Mouse (Mus musculus): ENCODE results near the gene 6030468B19Rik. TPM values are rescaled to one million over a fixed set of nuclear protein-coding genes. Genes with fewer than 3 reads are reported as not detected.

The 6030468B19Rik gene
- total RNA-seq (2021): not detected

DNA sequence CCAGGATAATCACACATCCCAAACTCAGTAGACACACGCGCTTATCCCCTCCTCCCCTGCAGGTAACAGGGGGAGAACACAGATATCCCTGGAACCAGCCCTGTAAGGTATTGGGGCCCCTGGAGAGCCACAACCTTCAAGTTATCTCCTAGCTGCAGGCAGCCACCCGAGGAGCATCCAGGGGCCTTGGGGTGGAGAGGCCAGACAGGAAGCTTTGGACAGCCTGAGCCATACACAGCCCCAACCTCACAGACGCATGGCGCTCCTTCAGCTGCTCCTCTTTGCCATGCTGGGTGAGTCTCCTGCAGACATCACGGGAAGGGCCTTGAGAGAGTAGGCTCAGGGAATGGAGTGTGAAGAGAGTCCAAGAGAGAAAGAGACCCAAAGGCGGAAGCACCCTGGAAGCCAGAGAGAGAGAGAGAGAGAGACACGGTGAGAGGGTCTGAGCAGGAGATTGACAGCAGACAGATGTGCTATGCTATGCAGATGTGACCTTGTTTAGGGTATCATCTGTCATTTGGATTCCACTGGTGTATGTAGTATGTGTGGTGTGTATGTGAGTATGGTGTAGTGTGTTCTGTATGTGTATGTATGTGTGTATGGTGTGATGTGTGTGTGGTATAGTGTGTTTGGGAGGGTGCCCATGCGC is at the start of gene 6030468B19Rik:
Gene 6030468B19Rik (plus strand): TSS at position 150 of the 649 bp plus-strand sequence.
- DNase-seq: no peak
- intact Hi-C loops (cut with DNase I): no loop called here

DNA sequence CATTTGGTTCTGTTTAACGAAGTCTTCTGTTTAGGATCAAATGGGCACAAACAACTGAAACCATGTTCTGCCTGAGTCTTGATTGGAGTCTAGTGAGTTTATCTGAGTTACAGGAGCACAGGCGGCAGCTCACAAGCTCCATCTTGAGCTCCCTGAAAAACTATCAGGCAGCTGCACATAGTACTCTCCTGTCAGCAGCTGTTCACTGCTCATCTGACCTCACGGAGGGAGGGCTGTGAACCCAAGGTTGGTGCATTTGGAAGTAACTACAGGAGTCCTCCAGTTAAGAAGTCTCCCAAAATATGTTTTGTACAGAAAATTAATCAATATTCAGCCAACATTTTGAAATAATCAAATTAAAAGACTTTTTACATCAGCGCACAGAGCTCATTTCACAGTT is 48.8 kb upstream of the 6030468B19Rik start:
- no peak for DNase-seq
- intact Hi-C loops (cut with DNase I): no loop called here

DNA sequence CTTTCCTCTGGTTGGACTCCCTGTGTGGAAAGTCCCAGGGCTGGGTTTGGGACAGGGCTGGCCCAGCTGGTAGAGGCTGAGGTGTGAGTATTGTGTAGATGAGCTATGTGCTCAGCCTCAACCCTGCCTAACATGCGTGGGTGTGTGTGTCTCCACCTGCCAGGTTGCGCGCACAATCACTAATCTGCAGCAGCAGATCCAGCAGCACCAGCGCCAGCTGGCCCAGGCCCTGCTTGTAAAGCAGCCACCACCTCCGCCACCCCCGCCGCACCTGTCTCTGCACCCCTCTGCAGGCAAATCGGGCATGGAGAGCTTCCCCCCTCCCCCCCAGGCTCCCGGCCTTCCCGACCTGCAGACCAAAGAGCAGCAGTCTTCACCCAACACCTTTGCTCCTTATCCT is 48.0 kb upstream of the 6030468B19Rik start:
- DNase-seq: no peak

DNA sequence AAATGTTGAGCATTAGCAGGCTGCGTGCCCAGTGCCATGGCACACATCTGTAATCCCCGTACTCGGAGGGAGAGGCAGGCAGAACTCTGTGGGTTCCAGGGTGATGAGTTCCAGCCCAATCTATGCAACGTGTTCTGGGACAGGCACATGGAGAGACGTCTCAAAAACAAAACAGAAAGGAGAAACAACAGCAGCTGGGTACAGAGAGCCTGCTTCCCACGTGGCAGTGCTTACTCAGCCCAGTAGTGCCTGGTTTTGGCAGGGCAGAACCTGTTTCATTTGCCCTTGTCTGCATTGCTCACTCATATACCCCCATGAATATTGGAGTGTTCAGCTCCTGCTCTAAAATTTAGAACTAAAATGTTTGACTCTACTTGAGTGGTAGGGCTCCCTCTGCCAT is 45.9 kb upstream of the 6030468B19Rik start:
- DNase-seq: no peak
- intact Hi-C loops (cut with DNase I): no loop called here

More for the DNA sequence above, 48.0 kb upstream of the 6030468B19Rik start:
- intact Hi-C loops (cut with DNase I): no loop called here

DNA sequence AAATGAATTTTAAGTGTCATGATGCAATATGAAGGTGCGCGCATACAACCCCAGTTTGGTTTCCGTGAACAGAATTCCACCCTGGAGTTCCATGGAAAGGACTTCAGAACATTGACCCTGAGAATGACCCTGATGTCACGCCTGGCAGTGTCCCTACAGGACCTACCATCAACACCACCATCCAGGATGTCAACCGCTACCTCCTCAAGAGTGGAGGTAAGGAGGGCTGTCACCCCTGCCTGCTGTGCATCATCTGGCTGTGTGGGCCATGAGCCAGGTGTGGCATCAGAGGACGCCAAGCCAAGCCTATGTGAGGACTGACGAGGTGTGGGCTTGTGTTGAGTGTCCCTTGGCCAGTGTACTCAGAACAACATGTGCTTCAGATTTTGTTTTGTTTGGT is 41.6 kb upstream of the 6030468B19Rik start:
- no peak for DNase-seq
- intact Hi-C loops (cut with DNase I): no loop called here

DNA sequence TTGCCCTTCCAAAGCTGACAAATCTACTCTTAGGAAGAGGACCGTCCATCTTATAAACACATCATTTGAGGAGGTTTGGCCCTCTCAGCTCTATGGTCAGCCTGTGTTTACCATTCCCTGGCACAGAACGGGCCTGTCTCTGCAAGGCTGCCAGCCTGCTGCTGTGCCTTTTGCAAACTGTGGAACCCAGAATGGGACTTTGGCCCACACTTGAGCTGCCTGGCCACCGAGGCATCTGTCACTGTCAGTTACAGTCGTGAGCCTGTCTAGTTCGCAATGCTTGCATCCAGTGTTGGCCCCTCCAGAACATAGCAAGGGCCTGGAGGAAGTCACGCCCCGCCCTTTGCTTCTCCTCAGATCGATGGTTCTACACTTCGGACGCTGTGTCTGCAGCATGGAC is 38.2 kb upstream of the 6030468B19Rik start:
- DNase-seq: no peak
- intact Hi-C loops (cut with DNase I): no loop called here

- no peak for DNase-seq
- intact Hi-C loops (cut with DNase I): no loop called here
These were observed 36.9 kb upstream of the 6030468B19Rik start for GRCm38 (mm10) chr11:117760374-117761119.

GRCm38 (mm10) chr11:117761801-117762200 is 35.7 kb upstream of the 6030468B19Rik start:
- no peak for DNase-seq
- intact Hi-C loops (cut with DNase I): no loop called here

DNA sequence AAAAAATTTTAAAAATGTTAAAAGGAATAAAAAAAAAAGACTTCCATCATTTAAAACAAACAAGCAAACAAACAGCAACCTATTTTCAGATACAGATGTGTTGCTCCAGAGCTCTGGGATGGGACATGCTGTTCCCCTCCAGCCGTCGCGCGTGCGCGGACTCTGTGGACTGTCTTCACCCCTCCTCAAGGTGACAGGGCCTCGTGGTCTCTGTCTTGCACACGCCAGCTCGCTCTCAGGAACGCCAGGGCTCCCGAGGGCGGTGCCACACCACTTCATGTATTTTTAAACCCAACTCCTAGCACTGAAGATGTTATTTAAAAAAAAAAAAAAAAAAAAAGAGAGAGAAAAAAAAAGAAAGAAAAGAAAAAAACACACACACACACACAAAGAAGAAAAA is 35.2 kb upstream of the 6030468B19Rik start:
- intact Hi-C loops (cut with DNase I): no loop called here
- DNase-seq: peak in 1 of 2 experiments; percentile 42

- intact Hi-C loops (cut with DNase I): no loop called here
- peak in 1 of 2 experiments; percentile 38 for DNase-seq
These were observed 33.1 kb upstream of the 6030468B19Rik start for GRCm38 (mm10) chr11:117764319-117764718.

- intact Hi-C loops (cut with DNase I): no loop called here
- no peak for DNase-seq
These were observed 32.1 kb upstream of the 6030468B19Rik start for GRCm38 (mm10) chr11:117765361-117765760.

DNA sequence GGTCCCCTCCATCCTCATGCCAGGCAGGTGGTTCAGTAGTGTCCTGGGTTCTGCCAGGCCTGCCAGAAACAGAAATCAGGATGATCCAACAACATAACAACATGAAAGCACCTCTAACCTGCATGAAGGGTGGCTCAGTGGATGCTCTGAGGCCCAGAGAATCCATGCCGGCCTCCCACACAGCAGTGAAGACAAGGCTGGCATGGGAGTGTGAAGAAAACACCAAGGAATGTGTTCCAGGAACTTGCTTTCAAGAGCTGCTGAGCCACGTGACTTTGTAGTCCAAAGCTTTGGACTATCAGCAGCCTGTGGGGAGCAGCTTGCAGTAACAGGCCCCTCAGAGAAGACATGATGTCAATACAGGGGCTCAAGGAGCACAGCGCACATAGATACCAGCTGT is 31.2 kb upstream of the 6030468B19Rik start:
- intact Hi-C loops (cut with DNase I): no loop called here
- no peak for DNase-seq

DNA sequence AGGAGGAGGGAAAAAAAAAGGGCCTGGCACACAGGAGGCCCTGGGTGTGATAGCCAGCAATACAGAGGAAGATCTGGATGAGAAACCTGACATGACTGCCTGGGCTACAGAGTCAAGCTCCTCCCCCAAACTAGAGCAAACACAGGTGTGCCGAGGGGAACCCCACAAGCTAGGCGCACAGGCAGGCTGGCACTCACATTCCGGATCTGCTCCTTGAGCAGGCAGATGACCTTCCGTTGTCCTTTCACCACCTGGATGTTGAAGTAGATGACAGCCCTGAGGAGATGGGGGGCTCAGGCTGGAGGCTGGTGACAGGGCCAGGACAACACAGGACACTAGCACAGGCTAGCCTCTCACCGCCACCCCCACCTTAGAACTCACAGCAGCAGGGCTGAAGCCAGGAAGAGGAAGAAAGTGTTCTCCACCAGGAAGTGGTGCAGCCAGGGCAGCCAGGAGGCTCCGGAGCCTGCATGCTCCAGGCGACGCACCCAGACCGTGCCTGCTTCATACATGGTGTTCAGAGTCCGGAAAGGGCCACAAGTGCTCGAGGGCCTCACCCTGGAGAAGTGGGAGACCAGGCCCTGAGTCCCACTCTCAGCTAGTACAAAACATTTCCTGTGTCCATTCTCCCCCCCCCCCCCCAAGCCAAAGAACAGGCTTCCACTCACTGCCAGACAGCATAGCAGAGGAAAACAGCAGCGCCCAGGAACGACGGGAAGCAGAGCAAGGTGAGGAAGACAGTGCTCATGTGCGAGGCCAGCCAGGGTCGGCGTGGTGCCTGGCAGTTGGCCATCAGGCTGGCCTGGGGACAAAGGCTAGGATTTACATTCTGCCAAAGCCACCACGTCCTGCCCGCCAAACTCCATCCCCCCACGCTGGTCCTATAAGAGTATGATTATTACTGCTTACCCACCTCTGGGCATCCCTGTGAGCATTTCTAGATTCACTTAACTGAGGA is 28.5 kb upstream of the 6030468B19Rik start:
- intact Hi-C loops (cut with DNase I): no loop called here
- no peak for DNase-seq

GRCm38 (mm10) chr11:117769683-117770047 is 27.8 kb upstream of the 6030468B19Rik start:
- intact Hi-C loops (cut with DNase I): loop anchor here (5.0 kb wide), 1 partner anchor 57 kb away; no protein-coding TSS in a partner anchor
- no peak for DNase-seq

- DNase-seq: no peak
- intact Hi-C loops (cut with DNase I): loop anchor here (5.0 kb wide), 1 partner anchor 58 kb away; no protein-coding TSS in a partner anchor
These were observed 27.1 kb upstream of the 6030468B19Rik start for GRCm38 (mm10) chr11:117770407-117770806.

DNA sequence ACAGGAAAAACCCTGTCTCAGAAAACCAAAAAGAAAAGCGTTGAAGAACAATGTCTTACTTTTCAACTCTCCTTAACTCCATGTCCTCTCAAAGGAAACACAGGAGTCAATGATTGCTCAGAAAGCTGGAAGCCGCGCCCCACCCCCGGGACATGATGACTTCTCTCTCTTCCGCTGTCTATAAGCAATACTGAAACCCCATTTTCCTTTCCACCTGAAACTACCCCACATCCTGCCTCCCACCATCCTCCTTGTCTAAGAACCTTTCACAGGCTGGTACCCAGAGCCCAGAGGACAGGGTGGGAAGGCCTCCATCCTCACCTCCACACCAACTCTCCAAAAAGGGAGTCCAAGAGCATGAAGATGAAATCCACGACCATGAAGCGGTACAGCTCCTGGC is 25.1 kb upstream of the 6030468B19Rik start:
- no peak for DNase-seq
- intact Hi-C loops (cut with DNase I): loop anchor here (5.0 kb wide), 1 partner anchor 60 kb away; no protein-coding TSS in a partner anchor

DNA sequence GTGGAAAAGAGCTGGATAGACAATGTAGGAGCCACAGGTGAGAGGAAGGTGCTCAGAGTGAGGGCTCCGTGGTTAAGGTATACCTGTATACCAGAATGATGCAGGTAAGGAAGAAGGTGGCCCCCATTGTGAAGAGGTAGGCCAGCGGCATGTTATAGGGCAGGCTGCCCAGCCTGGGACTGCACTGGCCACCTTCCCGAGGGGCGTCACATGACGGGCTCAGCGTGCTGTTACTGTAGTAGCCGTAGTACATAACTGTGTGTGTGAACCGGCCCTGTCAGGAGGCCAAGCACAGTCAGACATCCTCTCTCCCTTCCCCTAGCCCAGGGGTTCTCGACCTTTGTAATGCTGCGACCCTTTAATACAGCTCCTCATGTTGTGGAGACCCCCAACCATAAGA is 22.5 kb upstream of the 6030468B19Rik start:
- DNase-seq: peak; percentile 52 to 61
- intact Hi-C loops (cut with DNase I): loop anchor here (5.0 kb wide), 1 partner anchor 63 kb away; no protein-coding TSS in a partner anchor

DNA sequence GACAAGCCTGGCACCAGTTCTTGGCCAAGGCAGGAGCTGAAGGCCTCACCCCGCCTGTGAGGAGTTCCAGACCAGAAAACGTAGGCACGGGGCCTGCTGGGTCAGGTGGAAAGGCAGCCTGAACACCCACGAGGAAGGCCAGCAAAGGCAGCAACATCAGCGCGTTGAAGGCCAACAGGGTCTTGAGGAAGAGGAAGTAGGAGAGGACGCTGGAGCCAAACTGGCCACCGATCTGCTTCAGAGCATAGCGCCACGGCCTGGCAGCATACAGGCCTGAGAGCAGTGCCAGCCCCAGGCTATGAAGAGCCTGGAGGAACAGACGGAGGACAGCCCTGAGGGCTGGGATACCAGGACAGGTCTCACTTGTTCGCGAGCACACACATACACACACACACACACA is 21.9 kb upstream of the 6030468B19Rik start:
- DNase-seq: no peak
- intact Hi-C loops (cut with DNase I): no loop called here

GRCm38 (mm10) chr11:117776085-117776792 is 21.2 kb upstream of the 6030468B19Rik start:
- no peak for DNase-seq
- intact Hi-C loops (cut with DNase I): no loop called here

- no peak for DNase-seq
- intact Hi-C loops (cut with DNase I): no loop called here
These were observed 20.3 kb upstream of the 6030468B19Rik start for GRCm38 (mm10) chr11:117777111-117777510.

Data from heart, postnatal 10 days (tissue).